Mouse (Mus musculus) embryo, embryonic 9.5 days (tissue): Measurements from ENCODE around the gene Plk5.

Source experiments
- DNase-seq: peaks from one replicate; pipeline ENCODE4 v3.0.0-alpha.2; 2017; ENCODE audit errors: extremely low spot score

Plk5 gene

DNA sequence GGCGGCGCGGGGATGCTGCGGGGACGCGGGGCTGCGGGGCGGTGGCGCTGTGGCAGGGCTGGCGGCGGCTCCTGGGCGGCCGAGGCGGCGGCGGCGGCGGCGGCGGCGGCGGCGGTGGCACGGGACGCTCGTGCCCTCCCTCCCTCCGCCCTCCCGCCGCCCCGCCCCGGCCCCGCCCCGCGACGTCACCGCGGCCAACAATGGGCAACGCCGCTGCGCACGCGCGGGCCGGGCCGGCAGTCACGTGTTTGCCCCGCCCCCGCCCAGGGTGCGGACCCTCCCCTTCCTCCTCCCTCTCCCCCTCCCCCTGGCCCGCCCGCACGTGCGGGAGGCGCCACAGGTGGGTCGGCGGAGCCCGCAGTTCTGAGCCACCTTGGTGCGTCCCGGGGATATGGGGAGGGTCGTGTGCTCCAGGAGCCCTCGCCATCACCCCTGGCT lies 31.3 kb downstream of the Plk5 start, which contains the start of gene Mex3d:
TSS of gene Mex3d (minus strand) at position 138 of the 438 bp plus-strand sequence.
- DNase-seq, result peak; percentile 92

DNA sequence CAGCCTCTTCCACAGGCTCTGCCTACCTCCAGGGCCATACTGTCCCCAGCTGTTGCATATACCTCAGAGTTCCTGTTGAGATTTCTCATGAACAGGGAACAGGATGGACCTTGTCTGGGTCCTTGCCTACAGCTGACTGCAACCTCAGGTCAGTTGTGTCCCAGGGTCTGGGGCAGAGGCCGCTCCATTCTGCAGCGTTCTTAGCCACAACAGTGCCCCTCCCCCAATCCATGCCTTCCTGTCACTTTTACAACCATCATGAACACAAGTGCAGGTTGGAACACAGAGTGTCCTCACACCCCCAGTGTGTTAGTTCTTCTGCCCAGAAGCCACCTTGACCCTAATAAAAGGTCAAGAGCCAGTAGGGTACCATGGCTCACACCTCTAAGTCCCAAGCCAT lies 32.5 kb downstream of the Plk5 start:
- no peak for DNase-seq

DNA sequence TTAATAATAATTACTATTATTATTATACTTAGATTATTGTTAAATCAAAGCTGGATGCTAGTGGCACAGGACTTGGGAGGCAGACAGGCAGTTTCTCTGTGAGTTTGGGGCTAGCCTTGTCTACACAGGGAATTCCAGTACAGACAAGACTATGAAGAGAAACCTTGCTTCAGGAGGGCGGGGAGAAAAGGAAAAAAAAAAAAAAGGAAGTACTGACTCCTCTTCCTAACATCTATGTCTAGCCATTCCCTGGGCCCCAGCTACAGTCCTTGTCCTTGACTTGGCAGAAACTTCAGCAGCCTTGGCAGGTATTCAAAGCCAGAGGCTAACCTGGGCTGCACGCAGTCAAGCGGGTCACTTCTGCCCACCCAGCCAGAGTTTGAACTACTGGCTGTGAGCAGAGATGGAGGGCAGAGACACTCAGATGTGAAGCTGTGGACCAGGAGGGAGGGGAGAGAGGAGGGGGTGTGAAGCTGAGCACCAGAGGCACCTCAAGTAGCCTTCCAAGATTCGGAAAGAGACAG lies 33.0 kb downstream of the Plk5 start:
- DNase-seq, result no peak

DNA sequence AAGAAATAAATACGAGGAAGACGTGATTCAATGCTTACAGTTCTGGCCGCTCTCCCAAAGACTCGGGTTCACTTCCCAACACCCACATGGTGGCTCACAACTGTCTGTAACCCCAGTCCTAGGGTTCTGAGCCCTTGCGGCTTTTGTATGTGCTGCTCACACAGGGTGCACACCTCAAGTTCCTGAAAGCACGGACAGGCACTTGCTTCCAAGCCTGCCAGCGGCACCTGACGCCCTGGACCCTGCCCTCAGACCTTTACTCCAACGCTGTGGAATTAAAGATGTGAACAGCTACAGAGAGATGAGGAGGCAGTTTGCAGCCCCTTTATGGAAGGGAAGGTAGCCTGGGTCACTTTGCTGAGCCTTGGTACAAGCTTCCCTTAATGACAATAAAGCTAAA lies 34.4 kb downstream of the Plk5 start:
- no peak for DNase-seq

DNA sequence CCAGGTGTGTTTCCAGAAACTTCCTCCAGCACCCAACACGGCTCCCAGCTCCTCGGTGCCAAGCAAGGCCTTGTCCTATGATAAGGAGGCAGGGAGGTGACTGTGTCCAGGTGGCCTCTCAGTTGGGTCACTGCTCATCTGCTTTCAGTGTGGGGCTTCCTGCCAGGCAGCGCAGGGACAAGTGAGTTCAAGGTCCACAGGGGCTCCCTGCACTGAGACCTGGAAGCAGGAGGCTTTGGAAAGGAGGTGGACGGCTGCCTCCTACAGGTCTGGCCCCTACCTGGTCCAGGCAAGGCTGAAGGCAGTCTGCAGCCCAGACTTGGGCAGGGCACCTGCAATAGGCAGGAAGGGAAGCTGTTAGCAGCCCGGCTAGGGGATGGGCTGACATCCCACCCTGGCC lies 36.4 kb downstream of the Plk5 start:
- DNase-seq, result no peak

DNA sequence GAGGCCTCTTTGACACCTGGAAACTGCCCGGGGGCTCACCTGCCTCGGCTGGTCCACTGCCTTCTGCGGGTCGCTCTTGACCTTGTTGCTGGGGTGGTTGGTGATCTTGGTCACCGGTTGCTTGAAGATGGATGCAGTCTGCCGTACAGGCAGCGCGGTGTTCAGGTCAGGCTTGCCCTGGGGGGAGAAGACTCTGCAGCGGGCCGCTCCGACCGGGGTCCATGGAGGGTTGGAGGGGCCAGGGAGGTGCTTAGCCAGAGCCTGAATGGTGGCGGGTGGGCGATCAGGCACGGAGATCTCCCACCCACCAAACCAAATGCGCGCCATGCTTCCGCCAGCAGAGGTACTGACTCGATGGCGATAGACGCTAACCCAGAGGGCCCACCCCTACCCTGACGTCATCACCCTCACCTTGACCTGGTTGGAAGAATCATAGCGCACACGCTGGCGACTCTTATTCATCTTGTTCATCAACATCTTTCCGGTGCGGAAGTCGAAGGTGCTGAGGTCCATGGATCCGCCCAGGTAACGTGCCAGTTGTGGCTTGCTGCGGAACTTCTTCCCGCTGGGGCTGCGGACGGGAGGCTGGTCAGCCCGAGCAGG lies 38.9 kb downstream of the Plk5 start:
- DNase-seq, result no peak

DNA sequence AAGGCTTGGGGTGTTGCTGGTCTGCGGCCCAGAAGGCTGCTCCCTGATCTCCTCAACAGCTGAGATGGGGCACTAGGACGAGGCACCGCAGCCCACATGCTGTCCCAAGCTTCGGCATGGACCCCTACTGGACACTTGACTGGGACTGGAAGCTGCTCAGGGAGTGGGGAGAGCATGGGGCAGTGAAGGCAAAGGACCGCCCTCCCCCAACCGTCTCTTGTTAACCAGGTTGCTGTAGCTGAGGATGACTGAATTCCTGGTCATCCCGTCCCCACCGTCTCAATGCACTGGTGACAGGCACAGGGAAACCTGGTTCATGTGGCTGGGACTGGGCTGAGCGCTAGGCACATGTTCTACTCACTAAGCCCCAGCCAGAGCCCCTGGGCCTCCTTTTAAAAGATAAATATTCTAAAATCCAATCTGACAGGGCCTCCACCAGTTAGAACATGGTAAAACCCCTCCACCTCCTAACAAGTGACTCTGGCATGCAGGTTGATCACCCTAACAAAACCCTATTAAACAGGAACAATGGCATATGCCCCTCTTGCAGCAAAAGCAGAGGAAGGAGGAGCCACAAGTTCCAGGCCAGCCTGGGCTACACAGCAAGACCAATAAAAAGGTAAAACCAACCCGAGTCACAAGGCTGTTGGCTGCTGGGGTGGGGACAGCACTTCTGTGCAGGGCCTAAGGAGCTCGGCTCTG lies 40.7 kb downstream of the Plk5 start:
- DNase-seq, result no peak

DNA sequence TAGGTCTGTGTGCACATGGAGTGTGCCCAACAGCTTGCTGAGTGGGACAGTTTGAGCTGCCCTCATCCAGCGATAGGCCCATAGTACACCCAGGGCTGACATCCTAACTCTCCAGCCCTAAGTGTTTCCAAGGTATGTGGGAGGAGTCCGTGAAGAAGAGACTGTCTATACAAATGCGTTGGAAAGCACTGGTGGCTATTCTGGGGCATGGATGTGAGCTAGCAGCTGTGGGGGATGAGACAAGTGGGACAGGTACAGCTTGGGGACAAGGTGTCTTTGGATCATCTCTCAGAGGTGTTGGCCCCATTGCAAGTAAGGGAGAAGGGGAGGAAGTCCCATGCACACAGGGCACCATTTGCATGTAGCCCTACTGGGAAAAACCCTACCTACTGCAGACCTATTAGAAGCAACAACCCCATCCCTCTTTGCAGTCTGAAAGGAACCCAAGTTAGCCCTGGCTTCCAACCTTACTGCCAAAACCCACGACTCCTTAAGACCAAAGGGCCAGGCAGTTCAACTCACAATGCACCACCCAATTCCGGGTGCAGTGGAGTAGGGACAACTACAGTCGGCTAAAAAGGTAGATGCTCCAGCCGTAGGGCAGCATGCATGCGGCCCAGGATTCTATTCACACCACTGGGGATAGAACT lies 41.4 kb downstream of the Plk5 start:
- DNase-seq, result no peak

DNA sequence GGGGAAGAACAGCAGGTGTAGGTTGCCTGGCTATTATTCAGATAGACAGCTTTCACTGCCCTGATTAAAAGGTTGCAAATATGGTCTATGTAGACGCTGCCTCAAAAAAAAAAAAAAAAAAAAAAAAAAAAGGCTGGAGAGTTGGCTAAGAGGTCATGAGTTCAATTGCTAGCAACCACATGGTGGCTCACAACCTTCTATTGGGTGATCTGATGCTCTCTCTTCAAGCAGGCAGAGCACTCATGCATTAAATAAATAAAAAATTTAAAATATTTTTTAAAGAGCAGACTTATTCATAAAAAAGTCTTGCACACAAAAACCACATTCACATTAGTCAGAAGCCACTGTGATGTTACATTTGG lies 41.9 kb downstream of the Plk5 start:
- DNase-seq, result no peak

DNA sequence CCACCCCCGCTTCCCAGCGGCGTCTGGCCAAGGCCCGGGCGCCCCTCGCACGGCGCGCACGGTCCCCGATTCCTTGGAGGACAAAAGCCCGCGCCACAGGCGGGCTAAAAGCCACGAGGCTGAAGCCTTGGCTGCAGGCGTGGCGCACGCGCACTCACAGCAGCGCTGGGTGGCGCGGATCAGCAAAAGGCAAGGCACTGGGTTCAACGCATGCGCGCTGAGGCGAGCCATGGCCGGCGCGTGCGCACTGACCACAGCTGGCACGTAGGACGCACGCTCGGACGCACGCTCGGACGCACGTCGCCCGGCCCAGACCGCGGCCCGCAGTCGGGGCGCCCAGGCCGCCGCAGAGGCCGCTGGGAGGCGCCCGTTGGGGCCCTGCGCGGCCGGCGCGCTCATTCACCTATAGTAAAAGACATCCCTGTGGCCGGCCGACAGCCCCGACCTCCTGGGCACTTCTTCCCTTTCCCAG lies 42.5 kb downstream of the Plk5 start:
- DNase-seq, result peak; percentile 98

DNA sequence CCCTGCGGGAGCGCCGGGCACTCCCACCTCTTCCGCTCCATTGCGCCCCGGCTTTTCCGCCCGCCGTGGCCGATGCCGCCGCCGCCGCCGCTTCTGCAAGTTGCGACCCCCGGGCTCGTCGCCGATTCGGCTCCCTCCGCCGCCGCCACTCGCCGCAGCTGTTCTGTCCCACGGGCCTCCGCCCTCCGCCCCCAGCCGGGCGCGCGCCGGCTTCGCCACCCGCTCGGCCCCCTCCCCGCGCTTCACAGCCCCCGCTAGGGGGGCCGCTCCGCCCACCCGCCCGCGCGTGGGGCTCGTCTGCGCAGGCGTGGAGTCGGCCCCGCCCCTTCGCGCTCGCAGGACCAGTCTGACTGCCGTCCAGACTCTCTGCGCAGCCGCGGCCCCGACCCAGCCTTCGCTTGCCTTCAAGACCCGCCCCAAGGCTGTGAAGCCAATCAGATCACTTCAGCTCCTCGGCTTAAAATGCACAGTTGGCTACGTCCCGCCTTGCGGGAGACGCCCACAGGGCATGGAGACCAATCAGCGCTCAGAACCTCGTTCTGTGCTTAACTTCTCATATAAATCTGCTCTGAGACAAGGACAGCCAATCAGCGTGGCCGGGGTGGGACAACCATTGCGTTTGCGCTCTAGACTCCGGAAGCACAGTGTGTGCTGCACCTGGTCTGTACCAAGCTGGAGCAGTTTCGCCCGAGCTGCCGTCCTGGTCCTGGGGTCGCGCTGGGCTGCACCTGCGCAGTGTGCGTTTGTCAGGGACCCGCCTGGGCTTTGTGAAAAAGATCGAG lies 43.1 kb downstream of the Plk5 start, which contains the start of gene Mbd3:
TSS of gene Mbd3 (minus strand) at position 360 of the 782 bp plus-strand sequence.
- DNase-seq, result peak; percentile 99

DNA sequence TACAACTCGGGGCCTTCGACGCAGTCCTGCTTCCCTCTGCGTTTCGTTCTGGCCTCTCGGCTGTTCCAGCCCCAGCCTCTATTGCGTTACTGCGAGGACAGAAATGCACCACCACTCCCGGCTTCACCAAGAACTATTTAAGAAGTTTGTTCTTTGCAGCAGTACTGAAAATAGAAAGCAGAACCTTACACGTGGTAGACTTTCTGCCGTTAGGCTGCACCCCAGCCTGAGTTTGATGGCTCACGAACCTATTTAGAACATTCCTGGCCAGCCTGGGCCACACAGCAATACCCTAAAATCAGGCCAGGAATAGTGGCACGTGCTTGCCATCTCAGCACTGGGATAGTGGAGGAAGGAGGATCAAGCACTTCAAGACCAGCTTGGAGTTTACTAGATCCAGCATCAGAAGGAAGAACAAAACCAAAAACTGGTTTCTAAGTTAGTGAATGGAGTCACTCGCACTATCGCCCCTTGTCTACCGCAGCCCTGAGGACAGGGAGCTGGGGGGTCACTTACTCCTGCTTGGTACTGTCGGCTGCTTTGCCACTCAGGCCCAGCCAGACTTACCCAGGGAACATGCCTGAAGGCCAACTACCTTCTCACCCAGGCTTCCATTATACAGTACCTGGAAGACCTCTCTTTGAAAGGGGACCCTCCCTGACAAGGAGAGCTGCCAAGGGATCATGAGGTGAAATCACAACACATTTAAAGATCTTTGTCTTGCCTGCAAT lies 43.9 kb downstream of the Plk5 start:
- no peak for DNase-seq

DNA sequence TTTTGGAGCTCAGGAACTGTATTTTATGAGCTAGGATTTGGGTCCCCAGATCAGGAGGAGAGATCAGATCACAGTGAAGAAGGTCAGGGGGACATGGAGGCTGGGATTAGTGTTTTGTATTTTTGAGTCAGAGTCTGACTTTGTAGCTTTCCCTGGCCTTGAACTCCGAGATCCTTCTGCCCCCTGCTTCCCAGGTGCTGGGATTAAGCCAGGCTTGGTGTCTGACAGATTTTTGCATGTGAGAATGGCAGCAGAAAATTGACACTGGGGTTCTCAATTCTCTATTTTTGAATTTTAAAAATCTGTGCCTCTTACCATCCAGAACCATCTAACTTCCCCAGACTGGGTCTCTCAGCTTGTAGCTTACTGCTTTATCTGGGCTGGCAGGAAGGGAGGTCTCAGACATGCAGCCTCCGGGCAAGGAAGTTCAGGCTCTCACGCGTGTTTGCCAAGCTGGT lies 44.5 kb downstream of the Plk5 start:
- DNase-seq, result no peak

DNA sequence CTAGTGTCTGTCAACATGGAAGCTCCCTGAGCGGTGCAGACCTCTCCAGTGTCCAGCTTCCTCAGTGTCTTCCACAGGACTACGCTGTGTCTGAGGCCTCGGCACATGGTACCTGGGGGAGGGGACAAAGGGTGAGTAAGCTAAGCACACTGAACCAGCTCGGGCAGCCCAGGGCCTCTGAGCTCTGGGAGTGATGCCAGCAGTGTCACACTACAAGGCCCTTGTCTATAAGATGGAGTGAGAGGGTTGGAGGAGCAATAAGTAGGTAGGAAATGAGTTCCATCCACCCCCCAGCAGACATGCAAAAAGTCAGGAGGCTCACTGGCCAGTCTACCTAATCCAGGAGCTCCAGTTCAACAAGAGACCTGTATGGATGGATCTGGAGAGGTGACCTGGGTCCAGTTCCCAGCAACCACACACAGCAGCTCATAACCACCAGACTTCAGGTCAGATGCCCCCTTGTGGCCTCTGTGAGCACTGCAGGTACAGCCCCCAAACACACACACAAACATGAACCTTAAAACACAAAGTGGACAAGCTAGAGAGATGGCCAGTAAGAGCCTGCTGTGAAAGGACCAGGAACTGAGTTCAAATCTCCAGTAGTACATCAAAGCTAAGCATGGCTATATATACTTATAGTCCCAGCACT lies 46.9 kb downstream of the Plk5 start:
- DNase-seq, result no peak

DNA sequence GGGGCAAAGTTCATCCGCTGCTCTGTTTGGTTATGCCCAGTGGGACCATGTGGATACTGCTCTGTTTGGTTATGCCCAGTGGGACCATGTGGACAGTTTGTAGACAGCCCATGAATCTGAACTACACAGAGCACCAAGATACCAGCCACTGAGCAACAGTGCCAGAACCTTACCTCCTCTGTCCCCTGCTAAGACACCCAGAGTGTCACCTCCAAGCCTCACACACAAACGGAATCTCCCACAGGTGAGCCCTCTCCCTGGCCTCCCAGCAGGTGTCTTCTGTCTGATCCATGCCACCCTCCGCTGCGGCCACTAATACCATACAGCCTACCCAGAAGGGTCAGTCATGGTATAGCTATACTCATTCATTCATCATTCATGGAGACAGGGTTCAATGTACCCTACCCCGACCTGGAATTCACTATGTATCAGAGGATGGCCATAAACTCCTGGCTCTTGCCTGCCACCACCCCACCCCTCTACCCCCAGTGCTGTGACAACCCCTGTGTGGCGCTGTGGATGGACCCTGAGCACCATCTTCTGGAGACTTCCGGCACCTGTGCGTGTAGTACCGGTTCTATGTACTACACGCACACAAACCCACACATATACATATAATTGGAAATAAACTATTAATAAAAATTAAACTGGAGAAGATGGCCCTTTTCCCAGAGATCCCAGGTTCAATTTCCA lies 49.4 kb downstream of the Plk5 start:
- DNase-seq, result no peak

DNA sequence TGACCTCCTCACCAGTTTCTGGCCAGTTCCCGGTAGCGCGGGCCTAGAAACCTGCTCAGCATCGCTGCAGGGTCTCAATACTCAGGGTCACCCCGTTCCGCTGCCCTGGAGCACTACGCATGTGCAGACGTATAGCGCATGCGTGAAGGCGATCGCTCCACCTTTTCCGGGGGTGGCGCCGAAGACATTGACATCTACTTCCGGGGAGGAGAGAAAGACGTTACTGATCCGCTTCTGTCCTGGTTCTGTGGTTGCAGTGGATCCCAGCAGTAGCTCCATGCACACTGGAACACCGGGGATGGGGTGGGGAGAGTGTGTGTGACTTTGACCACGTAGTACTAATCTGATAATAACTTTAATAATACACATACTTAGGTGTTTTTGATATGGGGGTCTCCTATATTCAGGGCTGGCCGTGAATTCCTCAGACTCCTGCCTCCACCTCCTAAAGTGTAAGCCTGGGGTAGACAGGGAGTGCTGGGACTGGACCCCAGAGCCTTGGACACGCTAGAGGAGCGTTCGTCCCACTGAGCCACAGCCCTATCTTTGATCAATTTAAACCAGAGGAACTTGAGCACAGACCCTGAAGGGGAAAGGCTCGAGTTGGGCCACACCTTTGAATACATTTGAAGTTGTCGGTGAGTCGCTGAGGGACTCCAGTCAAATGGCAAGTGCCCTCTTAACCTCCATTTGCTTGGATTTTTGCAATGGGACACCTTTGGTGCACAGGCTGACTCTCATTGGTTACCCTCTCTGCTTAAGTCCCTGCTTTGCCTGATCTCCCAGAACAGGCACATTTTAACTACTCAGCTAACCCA lies 50.6 kb downstream of the Plk5 start, which contains the start of gene Uqcr11:
TSS of gene Uqcr11 (minus strand) at position 147 of the 818 bp plus-strand sequence.
- DNase-seq, result peak; percentile 89

DNA sequence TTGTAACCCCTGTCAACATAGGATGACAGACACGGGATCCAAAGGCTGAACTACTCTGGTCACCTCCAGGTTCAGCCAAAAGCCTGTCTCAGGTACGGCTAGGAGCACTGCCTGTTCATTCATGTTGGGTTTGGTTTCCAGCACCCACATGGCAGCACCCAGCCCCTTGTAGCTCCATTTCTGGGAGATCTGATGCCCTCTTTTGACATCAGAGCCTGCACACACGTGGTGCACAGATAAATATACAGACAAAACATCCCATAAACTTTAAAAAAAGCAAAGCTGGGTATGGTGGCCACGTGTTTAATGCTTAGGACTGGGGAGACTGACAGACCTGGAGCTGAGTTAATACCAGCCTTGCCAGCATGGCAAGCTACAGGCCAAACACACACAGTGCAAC lies 51.7 kb downstream of the Plk5 start:
- no peak for DNase-seq

DNA sequence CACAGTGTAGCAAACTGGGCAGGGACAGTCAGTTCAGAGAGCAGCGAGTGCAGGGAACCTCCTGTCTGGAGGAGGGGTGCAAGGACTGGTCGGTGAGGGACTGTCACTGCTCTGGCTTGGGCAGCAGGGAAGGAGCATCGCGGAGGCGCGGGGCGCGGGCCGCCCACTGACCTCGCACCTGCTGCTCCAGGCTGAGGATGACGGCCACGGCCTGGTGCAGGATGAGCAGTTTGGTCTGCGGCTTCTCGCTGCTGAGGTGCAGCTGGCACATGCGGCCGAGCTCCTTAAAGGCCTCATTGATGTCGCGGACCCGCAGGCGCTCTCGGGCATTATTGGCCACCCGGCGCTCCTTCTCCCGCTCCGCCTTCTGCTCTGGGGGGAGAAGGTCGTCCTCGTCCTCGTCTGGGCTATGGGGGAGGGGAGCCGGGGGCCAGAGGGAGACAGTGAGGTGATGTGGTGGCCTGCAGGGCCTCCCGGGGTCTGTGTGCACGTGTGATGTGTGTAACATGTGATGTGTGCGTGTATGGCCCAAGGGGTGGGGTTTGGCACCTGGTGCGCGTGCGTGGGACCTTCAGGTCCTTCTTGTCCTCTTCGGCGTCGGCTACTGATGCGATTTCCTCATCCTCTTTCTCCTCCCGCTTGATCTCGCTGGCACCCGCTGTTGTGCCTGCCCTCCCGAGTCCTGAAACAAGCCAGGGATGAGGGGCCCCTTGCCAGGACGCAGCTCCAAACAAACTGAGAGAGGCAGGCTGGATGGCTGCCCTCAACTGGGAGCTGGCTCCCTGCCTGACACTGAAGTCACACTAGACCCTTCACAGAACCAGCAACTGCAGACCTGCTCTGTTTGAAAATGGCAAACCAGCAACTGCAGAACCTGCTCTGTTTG lies 56.6 kb downstream of the Plk5 start:
- DNase-seq, result no peak
